Mouse (Mus musculus): ENCODE data around the gene Fam160b1. TPM values are rescaled to one million over a fixed set of nuclear protein-coding genes. Genes with fewer than 3 reads are reported as not detected.

Gene Fam160b1
- total RNA-seq, 1 experiment = 8.5 TPM

- no peak overlapping the region for H3K9ac ChIP-seq (ENCODE audit: insufficient read depth, low read depth, low read length, poor library complexity, severe bottlenecking)
- TF ChIP-seq ZC3H11A (IDR thresholded peaks at IDR 0.05; ENCODE audit: borderline replicate concordance, low read depth, low read length) (no peak), HCFC1 (IDR thresholded peaks at IDR 0.05; ENCODE audit: borderline replicate concordance, insufficient read depth, low read length) (no peak), MAFK (IDR thresholded peaks at IDR 0.05; ENCODE audit: insufficient read depth, low read depth, low read length) (no peak), CHD2 (IDR thresholded peaks at IDR 0.05; ENCODE audit: low read depth, low read length) (no peak), ZNF384 (IDR thresholded peaks at IDR 0.05; ENCODE audit: low read depth, low read length) (no peak)
Measured at GRCm38 (mm10) chr19:57366626-57367025, 6.1 kb downstream of the Fam160b1 start.

GRCm38 (mm10) chr19:57367201-57367600, 6.7 kb downstream of the Fam160b1 start:
- H3K27ac ChIP-seq (ENCODE audit: insufficient read depth, low read depth, low read length, poor library complexity, severe bottlenecking) = no peak overlapping the region
- H3K4me1 ChIP-seq (ENCODE audit: control insufficient read depth in 2 of 2, insufficient read depth in 2 of 2, low read length in 2 of 2, poor library complexity in 1 of 2) = peaks cover 18 to 31% of the 10 kb centered on the region in 2 experiments
- in situ Hi-C loops (cut with MboI; ENCODE audit: low sequenced_read_pairs in 2 of 2, unreplicated experiment in 2 of 2) = no loop called here
- H3K36me3 ChIP-seq (ENCODE audit: control insufficient read depth, insufficient read depth, low read length, poor library complexity, severe bottlenecking) = peaks cover 18% of the 10 kb centered on the region
- H3K9me3 ChIP-seq (ENCODE audit: control insufficient read depth, insufficient read depth, low read depth, low read length) = no peaks in the 10 kb centered on the region
- no peak overlapping the region for H3K9ac ChIP-seq (ENCODE audit: insufficient read depth, low read depth, low read length, poor library complexity, severe bottlenecking)
- no peak for DNase-seq (ENCODE audit: low read depth, low spot score)
- no peak overlapping the region; a peak in 1 of 4 replicates for H3K4me3 ChIP-seq (ENCODE audit: insufficient read depth in 1 of 2, low read depth in 1 of 2, low read length in 2 of 2, poor library complexity in 1 of 2, severe bottlenecking in 1 of 2)
- no peak for TF ChIP-seq CHD2 (IDR thresholded peaks at IDR 0.05; ENCODE audit: low read depth, low read length)

More at GRCm38 (mm10) chr19:57366626-57367025, 6.1 kb downstream of the Fam160b1 start:
- Histone ChIP-seq H3K27ac (ENCODE audit: insufficient read depth, low read depth, low read length, poor library complexity, severe bottlenecking) (peak overlapping the region; percentile 88; the same call in 1 of the 2 replicates), H3K4me1 (ENCODE audit: control insufficient read depth in 2 of 2, insufficient read depth in 2 of 2, low read length in 2 of 2, poor library complexity in 1 of 2) (peaks cover 18 to 31% of the 10 kb centered on the region in 2 experiments), H3K36me3 (ENCODE audit: control insufficient read depth, insufficient read depth, low read length, poor library complexity, severe bottlenecking) (peaks cover 17% of the 10 kb centered on the region), H3K4me3 (ENCODE audit: insufficient read depth in 1 of 2, low read depth in 1 of 2, low read length in 2 of 2, poor library complexity in 1 of 2, severe bottlenecking in 1 of 2) (no peak overlapping the region), H3K9me3 (ENCODE audit: control insufficient read depth, insufficient read depth, low read depth, low read length) (no peaks in the 10 kb centered on the region)
- no peak for DNase-seq (ENCODE audit: low read depth, low spot score)
- in situ Hi-C loops (cut with MboI; ENCODE audit: low sequenced_read_pairs in 2 of 2, unreplicated experiment in 2 of 2) = no loop called here

- H3K4me1 ChIP-seq (ENCODE audit: control insufficient read depth in 2 of 2, insufficient read depth in 2 of 2, low read length in 2 of 2, poor library complexity in 1 of 2) = peaks cover 20 to 31% of the 10 kb centered on the region in 2 experiments
- H3K9me3 ChIP-seq (ENCODE audit: control insufficient read depth, insufficient read depth, low read depth, low read length) = no peaks in the 10 kb centered on the region
- DNase-seq (ENCODE audit: low read depth, low spot score) = no peak
- peaks cover 18% of the 10 kb centered on the region for H3K36me3 ChIP-seq (ENCODE audit: control insufficient read depth, insufficient read depth, low read length, poor library complexity, severe bottlenecking)
- H3K27ac ChIP-seq (ENCODE audit: insufficient read depth, low read depth, low read length, poor library complexity, severe bottlenecking) = no peak overlapping the region
- TF ChIP-seq ZC3H11A (IDR thresholded peaks at IDR 0.05; ENCODE audit: borderline replicate concordance, low read depth, low read length) (no peak), MAFK (IDR thresholded peaks at IDR 0.05; ENCODE audit: insufficient read depth, low read depth, low read length) (no peak), CHD2 (IDR thresholded peaks at IDR 0.05; ENCODE audit: low read depth, low read length) (no peak), HCFC1 (IDR thresholded peaks at IDR 0.05; ENCODE audit: borderline replicate concordance, insufficient read depth, low read length) (no peak), ZNF384 (IDR thresholded peaks at IDR 0.05; ENCODE audit: low read depth, low read length) (no peak)
- no peak overlapping the region; the same call in 1 of the 2 replicates for H3K9ac ChIP-seq (ENCODE audit: insufficient read depth, low read depth, low read length, poor library complexity, severe bottlenecking)
- in situ Hi-C loops (cut with MboI; ENCODE audit: low sequenced_read_pairs in 2 of 2, unreplicated experiment in 2 of 2) = no loop called here
- H3K4me3 ChIP-seq (ENCODE audit: insufficient read depth in 1 of 2, low read depth in 1 of 2, low read length in 2 of 2, poor library complexity in 1 of 2, severe bottlenecking in 1 of 2) = no peak overlapping the region
Measured at GRCm38 (mm10) chr19:57367849-57368387, 7.4 kb downstream of the Fam160b1 start.

GRCm38 (mm10) chr19:57373276-57373811, 12.9 kb downstream of the Fam160b1 start:
- H3K27ac ChIP-seq (ENCODE audit: insufficient read depth, low read depth, low read length, poor library complexity, severe bottlenecking) = no peak overlapping the region
- TF ChIP-seq MAFK (IDR thresholded peaks at IDR 0.05; ENCODE audit: insufficient read depth, low read depth, low read length) = no peak
- no peak for TF ChIP-seq CHD2 (IDR thresholded peaks at IDR 0.05; ENCODE audit: low read depth, low read length)
- TF ChIP-seq HCFC1 (IDR thresholded peaks at IDR 0.05; ENCODE audit: borderline replicate concordance, insufficient read depth, low read length) = no peak
- TF ChIP-seq ZNF384 (IDR thresholded peaks at IDR 0.05; ENCODE audit: low read depth, low read length) = no peak
- no peak for TF ChIP-seq ZC3H11A (IDR thresholded peaks at IDR 0.05; ENCODE audit: borderline replicate concordance, low read depth, low read length)
- peaks cover 2 to 13% of the 10 kb centered on the region in 2 experiments; a peak in 3 of 4 replicates for H3K4me1 ChIP-seq (ENCODE audit: control insufficient read depth in 2 of 2, insufficient read depth in 2 of 2, low read length in 2 of 2, poor library complexity in 1 of 2)
- in situ Hi-C loops (cut with MboI; ENCODE audit: low sequenced_read_pairs in 2 of 2, unreplicated experiment in 2 of 2) = no loop called here
- no peak for DNase-seq (ENCODE audit: low read depth, low spot score)
- no peak overlapping the region for H3K9ac ChIP-seq (ENCODE audit: insufficient read depth, low read depth, low read length, poor library complexity, severe bottlenecking)
- H3K4me3 ChIP-seq (ENCODE audit: insufficient read depth in 1 of 2, low read depth in 1 of 2, low read length in 2 of 2, poor library complexity in 1 of 2, severe bottlenecking in 1 of 2) = no peak overlapping the region
- H3K9me3 ChIP-seq (ENCODE audit: control insufficient read depth, insufficient read depth, low read depth, low read length) = no peaks in the 10 kb centered on the region
- H3K36me3 ChIP-seq (ENCODE audit: control insufficient read depth, insufficient read depth, low read length, poor library complexity, severe bottlenecking) = peaks cover 47% of the 10 kb centered on the region

Data from ES-E14 (cell line).